Mouse (Mus musculus): ENCODE results near the gene Intu. TPM values are rescaled to one million over a fixed set of nuclear protein-coding genes. Genes with fewer than 3 reads are reported as not detected.

The Intu gene
- 10 to 100 TPM; 17.3 to 23.2 (median 20.6) TPM for total RNA-seq (2022)

DNA sequence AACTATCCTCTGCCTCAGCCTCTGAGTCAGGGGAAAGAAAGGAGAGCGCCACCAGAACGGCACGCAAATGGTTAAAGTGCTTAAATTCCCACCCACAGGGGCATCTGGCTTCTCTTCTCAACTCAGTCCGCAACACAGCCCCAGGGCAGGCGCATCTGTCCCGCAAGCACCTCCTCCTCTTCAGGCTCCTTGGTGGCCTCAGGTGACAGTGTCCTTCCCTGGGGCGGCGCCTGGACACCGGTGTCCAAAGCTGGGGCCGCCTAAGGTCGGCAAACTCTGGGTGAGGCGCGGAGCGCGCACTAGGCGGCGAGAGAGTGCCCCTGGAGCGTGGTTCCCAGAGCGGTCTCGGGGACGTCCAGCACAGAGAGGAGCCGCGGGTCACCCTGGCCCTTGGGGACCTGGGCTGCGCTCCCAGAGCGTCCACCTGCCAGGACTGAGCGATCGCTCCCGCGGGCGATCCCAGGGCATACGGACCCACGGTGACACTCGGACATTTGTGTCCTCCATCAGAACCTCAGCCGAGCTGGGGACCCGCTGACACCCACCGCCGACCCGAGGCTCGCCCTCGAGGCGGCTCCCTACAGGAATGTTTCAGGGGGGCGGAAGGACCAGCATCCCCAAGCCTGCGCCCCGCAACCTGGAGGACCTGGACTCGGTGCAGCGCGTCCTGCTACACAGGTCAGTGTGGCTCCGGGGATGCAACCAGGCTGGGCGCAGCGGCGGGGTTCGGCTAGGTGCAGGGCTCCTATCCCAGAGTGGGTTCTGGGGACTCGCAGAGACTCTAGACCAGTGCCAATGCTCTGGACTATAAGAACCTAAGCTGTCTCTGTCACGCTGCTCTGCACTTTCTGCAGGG is at the start of gene Intu:
TSS of gene Intu (plus strand) at position 1 of the 856 bp plus-strand sequence.
- DNase-seq (ENCODE audit: low spot score), result peak; percentile 54

GRCm38 (mm10) chr3:40483221-40483654 is 47.8 kb upstream of the Intu start:
- DNase-seq (ENCODE audit: low spot score), result no peak

GRCm38 (mm10) chr3:40487381-40487780 is 43.7 kb upstream of the Intu start:
- DNase-seq (ENCODE audit: low spot score), result no peak

GRCm38 (mm10) chr3:40491742-40492141 is 39.3 kb upstream of the Intu start:
- no peak for DNase-seq (ENCODE audit: low spot score)

DNA sequence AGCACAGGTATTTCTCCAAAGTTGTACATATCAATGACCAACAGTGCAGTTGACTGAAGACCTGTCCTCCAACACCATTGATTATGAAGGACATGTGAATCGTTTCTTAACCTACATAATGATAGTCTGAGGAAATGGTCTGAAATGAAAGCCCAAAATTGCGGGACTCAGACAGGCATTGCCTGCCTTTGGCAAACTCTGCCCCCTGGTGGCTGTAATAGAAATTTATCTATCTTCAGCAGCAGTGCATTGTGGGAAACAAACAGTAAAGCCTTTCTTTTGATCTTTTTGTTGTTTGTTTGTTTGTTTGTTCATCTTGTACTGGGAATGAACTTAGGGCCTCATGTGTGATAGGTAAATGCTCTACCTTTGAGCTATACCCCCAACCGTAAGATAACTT is 32.2 kb upstream of the Intu start:
- DNase-seq (ENCODE audit: low spot score), result no peak

GRCm38 (mm10) chr3:40500157-40500808 is 30.8 kb upstream of the Intu start:
- DNase-seq (ENCODE audit: low spot score), result no peak

GRCm38 (mm10) chr3:40504377-40504776 is 26.7 kb upstream of the Intu start:
- no peak for DNase-seq (ENCODE audit: low spot score)

GRCm38 (mm10) chr3:40505451-40506014 is 25.6 kb upstream of the Intu start:
- no peak for DNase-seq (ENCODE audit: low spot score)

GRCm38 (mm10) chr3:40508927-40509576 is 22.0 kb upstream of the Intu start:
- no peak for DNase-seq (ENCODE audit: low spot score)

- DNase-seq (ENCODE audit: low spot score), result peak; percentile 18
Observed at GRCm38 (mm10) chr3:40510567-40510966, 20.5 kb upstream of the Intu start.

DNA sequence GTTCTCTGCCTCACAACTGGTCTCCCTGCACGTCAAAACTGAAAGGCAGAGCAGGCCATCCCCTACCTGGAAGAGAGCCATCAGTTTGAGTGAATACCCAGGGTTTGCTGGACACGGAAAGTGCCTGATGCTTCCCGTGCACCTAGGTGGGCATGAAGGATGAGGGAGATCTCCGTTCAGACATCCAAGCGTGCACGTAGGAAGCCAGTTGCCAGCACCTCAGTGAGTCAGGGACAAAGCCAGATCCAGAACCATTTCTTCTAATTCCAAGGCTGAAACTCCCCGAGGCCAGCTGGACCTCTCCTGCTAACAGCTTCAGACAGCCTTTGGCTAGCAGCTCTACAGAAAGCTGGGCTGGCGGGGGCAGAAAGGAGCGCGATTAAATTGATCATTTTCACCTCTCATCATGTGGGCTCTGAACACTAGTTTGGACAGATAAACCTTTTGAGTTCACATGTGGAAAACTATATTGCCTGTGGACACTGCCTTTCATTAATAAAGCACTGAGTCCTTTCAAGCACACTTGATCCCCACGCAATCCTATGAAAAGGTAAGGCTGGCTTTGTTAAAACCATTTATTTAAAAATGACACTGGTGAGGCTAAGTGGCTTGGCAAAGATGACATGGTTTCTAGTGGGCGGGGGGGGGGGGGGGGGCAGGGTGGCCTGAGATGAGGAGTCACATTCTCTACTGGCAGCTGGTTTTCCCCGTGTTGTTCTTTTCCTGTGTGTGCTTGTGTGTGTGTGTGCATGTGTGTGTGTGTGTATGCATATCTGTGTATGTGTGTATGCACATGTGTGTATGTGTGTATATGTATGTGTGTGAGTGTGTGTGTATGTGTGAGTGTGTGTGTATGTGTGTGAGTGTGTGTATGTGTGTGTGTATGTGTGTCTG is 17.9 kb upstream of the Intu start:
- no peak for DNase-seq (ENCODE audit: low spot score)

DNA sequence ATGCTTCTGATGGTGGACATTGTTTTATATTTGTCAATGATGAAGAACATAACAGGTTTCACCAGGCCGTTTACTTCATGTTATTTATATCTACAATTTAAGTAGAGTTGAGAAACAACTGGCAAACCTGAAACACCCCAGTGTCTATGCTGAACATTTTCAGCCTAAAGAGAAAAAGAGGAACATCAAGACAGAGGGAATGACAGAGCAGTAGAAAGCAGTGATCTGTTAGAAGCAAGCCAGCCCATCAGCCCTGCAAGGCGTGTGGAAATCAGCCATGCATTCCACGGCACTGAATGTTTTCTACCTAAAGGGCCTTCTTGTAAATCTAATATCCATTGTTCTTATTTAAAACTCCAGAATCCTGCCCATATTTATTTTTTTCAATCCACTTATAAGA is 12.8 kb upstream of the Intu start:
- no peak for DNase-seq (ENCODE audit: low spot score)

- DNase-seq (ENCODE audit: low spot score), result no peak
Observed at GRCm38 (mm10) chr3:40519555-40519954, 11.5 kb upstream of the Intu start.

DNA sequence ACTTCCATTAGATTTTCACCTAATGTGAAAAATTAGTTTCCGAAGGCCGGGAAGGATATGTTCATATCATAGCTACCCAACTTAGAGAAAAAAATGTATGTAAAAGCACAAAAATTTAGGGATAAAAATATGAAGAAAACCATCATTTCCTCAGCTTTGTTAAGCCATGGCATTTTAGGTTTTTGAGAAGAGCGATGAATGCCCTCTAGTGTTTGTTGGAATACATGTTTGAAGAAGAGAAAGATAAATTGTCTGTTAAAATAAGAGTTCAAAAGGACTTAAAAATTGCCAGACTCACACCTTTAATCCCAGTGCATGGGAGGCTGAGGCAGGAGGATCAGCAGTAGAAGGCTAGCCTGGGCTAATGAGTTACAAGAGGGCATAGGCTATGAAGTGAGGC is 10.5 kb upstream of the Intu start:
- no peak for DNase-seq (ENCODE audit: low spot score)

GRCm38 (mm10) chr3:40522446-40522845 is 8.6 kb upstream of the Intu start:
- DNase-seq (ENCODE audit: low spot score), result no peak

DNA sequence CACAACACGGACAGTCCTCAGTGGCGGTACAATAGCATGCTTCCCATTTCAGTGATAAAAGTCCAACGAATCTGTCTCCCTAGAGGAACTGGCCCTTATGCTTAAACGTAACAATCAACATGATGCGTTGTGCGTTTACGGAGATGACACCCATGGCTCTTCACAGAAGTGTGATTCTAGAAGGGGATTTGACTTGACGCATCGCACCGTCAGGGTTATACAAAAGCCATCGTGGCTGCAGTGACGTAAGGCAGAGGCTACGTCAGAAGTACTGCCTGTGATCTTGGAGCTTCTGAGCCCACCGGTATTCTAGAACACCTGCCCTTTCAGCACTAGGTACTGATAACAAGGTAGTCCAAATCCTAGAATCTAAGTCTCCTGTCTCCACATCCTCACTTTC is 8.2 kb upstream of the Intu start:
- DNase-seq (ENCODE audit: low spot score), result no peak

GRCm38 (mm10) chr3:40523371-40523783 is 7.7 kb upstream of the Intu start:
- DNase-seq (ENCODE audit: low spot score), result no peak

- DNase-seq (ENCODE audit: low spot score), result no peak
Observed at GRCm38 (mm10) chr3:40524841-40525240, 6.2 kb upstream of the Intu start.

DNA sequence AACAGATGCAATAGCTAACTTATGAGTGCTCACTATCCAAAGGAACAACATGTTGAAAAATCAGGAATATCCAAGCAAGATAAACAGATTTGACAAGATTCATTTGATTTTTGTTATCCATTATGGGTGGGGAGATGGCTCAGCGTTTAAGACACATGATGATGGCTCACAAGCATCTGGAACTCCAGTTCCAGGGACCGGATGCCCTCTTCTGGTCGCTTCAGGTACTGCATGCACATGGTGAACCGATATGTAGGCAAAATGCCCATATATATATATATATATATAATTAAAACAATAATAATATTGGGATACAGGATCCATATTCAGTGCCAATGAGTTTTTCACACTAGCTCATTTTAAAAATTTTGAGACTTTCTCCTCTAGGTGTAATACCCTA is 5.7 kb upstream of the Intu start:
- DNase-seq (ENCODE audit: low spot score), result no peak

DNA sequence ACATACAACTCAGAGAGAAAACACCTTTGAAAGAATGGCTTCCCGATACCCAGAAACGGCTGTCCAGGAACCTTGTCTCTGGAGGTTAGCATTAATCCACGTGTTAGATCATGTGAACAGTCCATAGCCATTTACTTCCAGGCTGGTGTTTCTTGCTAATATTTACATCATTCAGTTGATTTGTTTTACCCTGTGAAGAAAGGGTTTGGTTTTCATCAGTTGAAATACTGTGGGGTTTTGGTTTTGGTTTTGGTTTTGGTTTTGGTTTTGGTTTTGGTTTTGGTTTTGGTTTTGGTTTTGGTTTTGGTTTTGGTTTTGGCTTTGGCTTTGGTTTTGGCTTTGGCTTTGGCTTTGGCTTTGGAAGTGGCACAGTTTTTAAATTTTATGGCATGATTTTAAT is 5.0 kb upstream of the Intu start:
- no peak for DNase-seq (ENCODE audit: low spot score)

DNA sequence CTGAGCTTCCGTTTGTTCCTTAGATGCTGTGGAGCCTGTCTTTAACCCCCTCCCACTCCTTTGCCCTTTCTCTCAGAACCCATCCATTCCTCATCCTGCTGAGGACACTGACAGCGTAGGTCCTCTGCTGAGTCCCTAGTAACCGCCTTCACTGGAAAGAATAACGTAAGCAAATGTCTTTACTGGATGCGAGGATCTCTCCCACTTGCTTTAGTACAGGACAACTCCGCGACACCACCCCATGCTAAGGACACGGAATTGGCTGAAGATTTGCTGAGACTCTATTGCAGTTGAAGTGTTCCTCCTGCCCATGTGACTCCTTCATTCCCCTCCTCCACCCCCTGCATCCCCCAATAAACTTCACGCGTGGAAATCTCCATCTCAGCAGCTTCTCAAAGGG is 3.9 kb upstream of the Intu start:
- DNase-seq (ENCODE audit: low spot score), result no peak
